Mouse (Mus musculus): ENCODE data around the gene Slfn14. TPM values are rescaled to one million over a fixed set of nuclear protein-coding genes. Genes with fewer than 3 reads are reported as not detected.
"Not testable (repeated sequence)": the region's sequence is repeated elsewhere in the genome, so short reads cannot be mapped to it uniquely, and the experiment has no call there.

The Slfn14 gene
- total RNA-seq, 2 experiments from 2014 or later: 86.4 to 93.6 TPM

- ATAC-seq (replicated peaks; ENCODE audit: low FRiP score, poor library complexity, severe bottlenecking): no peak
Observed at GRCm38 (mm10) chr11:83289633-83290032, 3.1 kb upstream of the Slfn14 start.

- no peak for ATAC-seq (replicated peaks; ENCODE audit: low FRiP score, poor library complexity, severe bottlenecking)
Observed at GRCm38 (mm10) chr11:83289036-83289435, 2.5 kb upstream of the Slfn14 start.

DNA sequence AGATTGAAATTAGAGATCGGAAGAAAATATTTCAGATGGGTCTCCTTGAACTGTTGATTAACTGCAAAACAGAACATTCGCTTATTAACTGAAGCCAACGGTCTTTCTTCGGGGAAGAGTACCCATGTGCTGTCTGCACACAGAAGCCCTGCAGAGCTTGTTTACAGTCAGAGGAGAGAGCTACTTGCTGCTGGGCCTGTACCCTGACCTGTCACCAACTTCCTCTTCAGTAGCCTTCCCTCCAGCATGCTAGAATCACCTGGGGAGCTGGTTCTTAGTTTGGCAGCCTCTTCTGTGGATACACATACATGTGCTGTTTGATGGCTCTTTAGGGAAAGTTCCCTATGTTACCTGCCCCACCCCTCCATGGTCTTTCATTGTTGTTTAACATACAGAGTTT, 899 bp downstream of the Slfn14 start:
- peak; percentile 28 for ATAC-seq (replicated peaks; ENCODE audit: low FRiP score, poor library complexity, severe bottlenecking)

DNA sequence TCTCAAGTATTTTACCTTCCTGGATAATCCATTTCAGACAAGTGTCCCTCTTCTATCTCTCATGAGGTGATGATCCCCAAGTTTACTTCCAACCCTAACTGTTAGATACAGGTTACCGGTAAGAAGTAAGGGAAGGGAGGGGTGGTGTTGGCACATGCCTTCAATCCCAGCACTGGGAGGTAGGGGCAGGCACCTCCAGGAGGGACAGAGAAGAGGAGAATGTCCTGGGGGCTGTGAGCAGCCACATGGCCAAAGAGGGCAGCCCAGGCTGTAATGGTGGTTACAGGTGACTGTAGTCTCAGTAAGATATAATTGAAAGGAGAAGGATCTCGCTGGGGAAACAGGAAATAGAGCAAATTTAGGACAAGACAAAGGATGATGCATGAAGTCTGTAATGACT, 4.4 kb downstream of the Slfn14 start:
- no peak for ATAC-seq (replicated peaks; ENCODE audit: low FRiP score, poor library complexity, severe bottlenecking)

DNA sequence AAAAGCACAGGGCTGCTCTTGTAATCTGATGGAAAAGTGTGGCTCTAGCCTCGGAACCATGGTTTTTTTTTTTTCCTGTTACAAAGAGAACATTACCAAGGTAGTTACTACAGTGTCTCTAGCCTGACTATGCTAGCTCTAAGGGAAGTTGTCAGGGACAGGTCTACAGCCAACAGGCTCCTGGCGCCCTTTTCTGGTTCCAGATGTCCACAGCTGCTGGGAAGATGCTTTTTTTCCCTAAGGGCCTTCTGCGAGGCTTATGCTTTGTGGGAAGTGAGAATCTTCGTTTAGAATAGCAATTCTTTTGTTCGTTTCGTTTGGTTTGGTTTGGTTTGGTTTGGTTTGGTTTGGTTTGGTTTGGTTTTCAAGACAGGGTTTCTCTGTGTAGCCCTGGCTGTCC, 6.8 kb downstream of the Slfn14 start:
- no peak for ATAC-seq (replicated peaks; ENCODE audit: low FRiP score, poor library complexity, severe bottlenecking)

GRCm38 (mm10) chr11:83279024-83279423, 7.5 kb downstream of the Slfn14 start:
- no peak for ATAC-seq (replicated peaks; ENCODE audit: low FRiP score, poor library complexity, severe bottlenecking)

- ATAC-seq (replicated peaks; ENCODE audit: low FRiP score, poor library complexity, severe bottlenecking): no peak
Observed at GRCm38 (mm10) chr11:83276251-83276650, 10.3 kb downstream of the Slfn14 start.

DNA sequence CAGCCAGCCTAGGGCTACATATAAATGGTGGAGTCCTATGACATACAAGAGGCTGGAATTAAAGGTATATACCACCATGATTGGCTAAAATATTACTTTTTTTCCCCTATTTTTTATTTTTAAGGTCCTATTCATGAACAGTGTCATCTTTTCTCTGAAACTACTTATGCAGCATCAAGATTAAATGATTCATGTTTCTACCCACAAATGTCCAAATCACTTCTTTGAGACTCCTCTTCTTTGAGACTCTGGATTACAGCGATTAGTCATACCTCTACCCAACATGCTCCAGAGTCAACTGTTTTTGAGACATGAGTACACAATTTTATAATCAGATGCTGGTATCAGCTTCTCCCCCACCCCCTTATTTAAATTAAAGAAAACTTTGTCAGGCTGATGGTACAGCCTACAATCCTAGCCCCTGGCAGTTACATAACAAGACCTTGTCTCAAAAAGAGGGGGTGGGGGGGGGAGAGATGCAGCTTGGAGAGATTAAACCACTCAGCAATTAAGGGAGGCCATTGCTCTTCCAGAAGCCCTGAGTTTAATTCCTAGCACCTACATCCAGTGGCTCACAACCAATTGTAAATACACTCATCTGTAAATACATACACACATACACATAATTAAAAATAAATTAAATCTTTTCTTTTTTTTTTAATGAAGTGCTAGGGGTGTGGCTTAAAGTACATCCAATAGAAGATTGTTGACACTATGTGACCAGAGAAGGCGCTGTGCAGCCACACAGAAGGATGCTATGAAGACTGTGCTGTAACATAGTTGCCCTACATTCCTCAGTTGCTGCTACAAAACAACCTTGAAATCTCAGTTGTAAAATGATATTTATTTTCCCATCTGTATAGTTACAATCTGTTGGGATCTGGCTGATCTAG, 14.3 kb downstream of the Slfn14 start:
- ATAC-seq (replicated peaks; ENCODE audit: low FRiP score, poor library complexity, severe bottlenecking): peak; percentile 57

GRCm38 (mm10) chr11:83271151-83271950, 15.2 kb downstream of the Slfn14 start:
- ATAC-seq (replicated peaks; ENCODE audit: low FRiP score, poor library complexity, severe bottlenecking): peak; percentile 85

DNA sequence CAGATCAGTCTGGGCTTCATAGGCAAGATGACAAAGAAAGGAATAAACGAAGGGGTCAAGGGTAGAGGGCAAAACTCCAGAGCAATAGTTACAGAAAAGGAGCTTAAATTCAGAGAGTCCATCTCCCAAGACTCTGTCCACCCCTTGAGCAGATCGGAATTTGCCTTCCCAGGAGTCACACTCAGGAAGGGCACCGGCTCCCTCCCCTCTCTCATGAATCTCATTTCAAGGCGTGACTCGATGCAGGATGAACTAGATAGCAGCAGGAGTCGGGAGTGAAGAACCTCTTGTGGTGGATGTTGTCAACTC, 15.7 kb downstream of the Slfn14 start:
- ATAC-seq (replicated peaks; ENCODE audit: low FRiP score, poor library complexity, severe bottlenecking): peak; percentile 45

- peak; percentile 91 for ATAC-seq (replicated peaks; ENCODE audit: low FRiP score, poor library complexity, severe bottlenecking)
Observed at GRCm38 (mm10) chr11:83263146-83263545, 23.4 kb downstream of the Slfn14 start.

- ATAC-seq (replicated peaks; ENCODE audit: low FRiP score, poor library complexity, severe bottlenecking): peak; percentile 88
Observed at GRCm38 (mm10) chr11:83262673-83263072, 23.9 kb downstream of the Slfn14 start.

DNA sequence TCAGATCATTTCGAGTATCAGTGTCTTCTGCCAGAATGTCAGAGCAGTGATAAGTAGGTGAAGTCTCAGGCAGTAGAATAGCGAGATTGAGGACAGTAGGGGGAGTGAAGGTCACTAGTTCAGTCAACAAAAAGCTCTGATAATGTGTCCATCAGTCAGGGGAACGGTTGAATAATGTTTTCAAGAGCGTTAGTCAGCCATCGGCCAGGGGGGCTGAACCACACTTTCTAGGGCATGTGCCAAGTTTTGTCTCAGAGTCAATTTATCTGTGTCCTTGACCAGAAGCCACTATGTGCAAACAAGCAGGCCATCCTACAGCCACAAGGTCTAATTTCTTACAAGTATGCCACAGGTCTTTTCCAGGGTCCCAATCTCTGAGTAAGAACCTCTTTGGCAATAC, 29.3 kb downstream of the Slfn14 start:
- ATAC-seq (replicated peaks; ENCODE audit: low FRiP score, poor library complexity, severe bottlenecking): not testable (repeated sequence)

DNA sequence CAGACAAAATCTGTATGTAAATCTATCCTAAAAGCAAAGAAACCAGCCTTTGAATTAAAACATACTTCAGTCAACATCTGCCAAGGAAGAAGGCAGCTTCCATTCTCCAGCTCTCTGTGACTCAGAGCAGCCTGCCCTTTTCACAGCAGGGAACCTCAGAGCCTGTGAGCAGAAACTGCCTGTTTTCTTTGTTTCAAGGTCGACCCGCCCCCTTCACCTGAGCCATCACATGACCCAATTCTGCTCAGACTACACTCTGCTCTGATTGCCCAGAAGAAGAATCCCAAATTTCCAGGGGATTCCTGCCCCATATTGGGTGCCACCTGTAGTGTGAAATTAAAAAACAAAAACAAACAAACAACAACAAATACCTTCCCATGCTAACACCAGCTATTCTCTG, 46.7 kb downstream of the Slfn14 start:
- no peak for ATAC-seq (replicated peaks; ENCODE audit: low FRiP score, poor library complexity, severe bottlenecking)

- ATAC-seq (replicated peaks; ENCODE audit: low FRiP score, poor library complexity, severe bottlenecking): 0 out of 2 replicates have a peak, but pooled peaks have one; percentile 25
Observed at GRCm38 (mm10) chr11:83238389-83238788, 48.1 kb downstream of the Slfn14 start.

DNA sequence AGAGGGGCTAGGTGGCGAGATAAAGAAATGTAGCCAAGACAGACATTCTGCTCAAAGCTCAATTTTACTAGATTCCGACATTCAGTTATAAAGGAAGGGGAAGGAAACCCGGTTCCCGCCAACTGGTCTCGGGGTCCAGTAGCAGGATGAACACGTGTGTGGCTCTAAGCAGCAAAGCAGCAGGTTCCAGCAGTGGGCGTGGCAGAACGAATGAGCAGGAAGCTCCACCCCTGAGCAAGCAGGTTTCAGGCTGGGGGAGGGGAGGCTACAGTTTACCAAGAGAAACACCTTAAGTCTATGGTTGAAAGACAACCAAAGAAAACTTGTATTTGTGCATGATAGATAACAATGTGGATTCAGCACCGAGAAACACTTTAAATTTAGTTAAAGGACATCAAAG, 49.1 kb downstream of the Slfn14 start:
- ATAC-seq (replicated peaks; ENCODE audit: low FRiP score, poor library complexity, severe bottlenecking): not testable (repeated sequence)

DNA sequence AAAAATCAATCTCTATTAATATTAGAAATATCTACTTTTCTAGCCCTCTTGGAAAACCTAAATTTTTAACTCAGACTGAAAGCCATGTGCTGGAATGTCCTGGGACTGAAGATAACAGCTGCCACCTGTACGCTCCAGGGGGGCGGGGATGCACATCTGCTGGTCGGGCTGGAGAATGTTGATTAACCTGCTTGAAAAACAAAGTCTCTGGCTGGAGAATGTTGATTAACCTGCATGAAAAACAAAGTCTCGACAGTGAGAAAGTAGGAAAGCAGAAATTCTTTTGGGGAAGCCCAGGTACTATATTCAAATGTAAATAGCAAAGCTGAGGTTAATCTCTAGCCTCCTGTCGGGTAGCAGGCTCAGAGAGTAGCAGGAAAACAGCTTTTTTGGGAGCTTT, 52.9 kb downstream of the Slfn14 start:
- ATAC-seq (replicated peaks; ENCODE audit: low FRiP score, poor library complexity, severe bottlenecking): 0 out of 2 replicates have a peak, but pooled peaks have one; percentile 52

GRCm38 (mm10) chr11:83230966-83231365, 55.6 kb downstream of the Slfn14 start:
- ATAC-seq (replicated peaks; ENCODE audit: low FRiP score, poor library complexity, severe bottlenecking): peak; percentile 88

- ATAC-seq (replicated peaks; ENCODE audit: low FRiP score, poor library complexity, severe bottlenecking): no peak
Observed at GRCm38 (mm10) chr11:83227926-83228723, 58.4 kb downstream of the Slfn14 start.

- ATAC-seq (replicated peaks; ENCODE audit: low FRiP score, poor library complexity, severe bottlenecking): no peak
Observed at GRCm38 (mm10) chr11:83225371-83225960, 61.1 kb downstream of the Slfn14 start.
